Mouse (Mus musculus) heart, postnatal 0 days (tissue): ENCODE measurements around the gene Cep97. TPM values are rescaled to one million over a fixed set of nuclear protein-coding genes. Genes with fewer than 3 reads are reported as not detected.

Experiments used
- ATAC-seq: fragments of 200-750 bp; cut with Nextera tagmentation; 2 replicates; pipeline ENCODE4 v1.8.0; 2017; ENCODE audit warnings: low read depth, moderate number of reproducible peaks, moderate library complexity; ENCODE audit not compliant: insufficient read depth
- DNase-seq: peaks from one replicate; pipeline ENCODE4 v3.0.0-alpha.2; 2016; ENCODE audit warnings: low spot score
- H3K27ac ChIP-seq: fragments of 300-500 bp; sonication (generic); 2 replicates; pipeline ENCODE4 v1.5.1; 2014; ENCODE audit warnings: low read depth, mild to moderate bottlenecking
- H3K27me3 ChIP-seq: fragments of 300-500 bp; sonication (generic); 2 replicates; pipeline ENCODE4 v1.6.1; 2014; ENCODE audit warnings: low read length, mixed read lengths; ENCODE audit not compliant: control insufficient read depth, insufficient read depth
- H3K36me3 ChIP-seq: fragments of 300-500 bp; sonication (generic); replicated peaks from 2 replicates; pipeline ENCODE4 v1.6.1; 2014; ENCODE audit warnings: low read length, mixed read lengths; ENCODE audit not compliant: control insufficient read depth, insufficient read depth
- H3K4me1 ChIP-seq: fragments of 300-500 bp; sonication (generic); 2 replicates; pipeline ENCODE4 v1.6.1; 2014; ENCODE audit warnings: antibody characterized with exemption; ENCODE audit not compliant: control insufficient read depth, insufficient read depth
- H3K4me2 ChIP-seq: fragments of 300-500 bp; sonication (generic); 2 replicates; pipeline ENCODE4 v1.6.1; 2014; ENCODE audit warnings: low read depth, mild to moderate bottlenecking, low read length, moderate library complexity
- H3K4me3 ChIP-seq: fragments of 300-500 bp; sonication (generic); 2 replicates; pipeline ENCODE4 v1.5.1; 2014; ENCODE audit warnings: low read depth, low read length
- H3K9ac ChIP-seq: fragments of 300-500 bp; sonication (generic); replicated peaks from 2 replicates; pipeline ENCODE4 v1.6.1; 2014; ENCODE audit warnings: low read depth, low read length, mixed read lengths
- H3K9me3 ChIP-seq: fragments of 300-500 bp; sonication (generic); replicated peaks from 2 replicates; pipeline ENCODE4 v1.6.1; 2016; ENCODE audit warnings: low read length; ENCODE audit not compliant: control insufficient read depth
- CTCF ChIP-seq: IDR thresholded peaks from 2 replicates; pipeline ENCODE4 v1.5.1; 2016; ENCODE audit warnings: antibody characterized with exemption, control low read depth, low read depth
- EP300 ChIP-seq: IDR thresholded peaks from 2 replicates; pipeline ENCODE4 v1.6.1; 2016; ENCODE audit warnings: antibody characterized with exemption, low read depth
- WGBS: fragments of 180-500 bp; shearing (Covaris S2); extraction: QIAGEN DNeasy Blood & Tissue Kit; methylation state at CpG from one replicate; pipeline ENCODE4 v1.1.7; 2014; 5-methylcytosine and 5-hydroxymethylcytosine counted together
- polyA plus RNA-seq: library from polyadenylated mRNA; unstranded; fragments of >200 nt; fragmentation: Nextera tagmentation; extraction: Ambion mirVana; gene quantifications from 2 replicates; pipeline ENCODE4 v1.2.1, GENCODE M21; 2015
- total RNA-seq: library from RNA; depleted of rRNA; stranded (reverse); fragments of >200 nt; gene quantifications from 2 replicates; pipeline ENCODE4 v1.2.3, GENCODE M21; 2014; ENCODE audit warnings: low replicate concordance

Cep97 gene
- total and polyA plus RNA-seq, 2 experiments from 2014 or later = 3.1 to 5.0 TPM

DNA sequence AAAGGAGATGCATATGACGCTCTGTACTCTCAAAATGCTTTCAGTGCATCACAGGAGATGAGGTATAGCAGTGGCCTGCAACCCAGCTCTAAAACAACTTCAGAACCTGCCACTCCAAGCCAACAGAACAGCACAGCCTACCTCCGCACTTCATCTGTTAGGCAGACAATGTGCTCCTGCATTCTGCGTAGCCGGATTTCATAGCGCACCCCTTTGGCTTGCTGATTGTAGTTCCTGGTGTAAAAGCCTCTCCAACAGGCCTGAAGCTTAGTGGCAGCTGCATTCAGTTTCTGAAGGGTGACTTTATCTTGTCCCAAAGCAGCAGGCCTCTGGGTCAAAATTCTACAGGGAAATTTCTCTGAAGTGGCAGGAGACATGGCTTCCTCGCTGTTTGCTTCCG is 19.9 kb downstream of the Cep97 start:
- H3K4me1 ChIP-seq = no peaks in the 10 kb centered on the region
- H3K4me3 ChIP-seq = no peak overlapping the region
- H3K27ac ChIP-seq = no peak overlapping the region
- H3K36me3 ChIP-seq = peaks cover 41% of the 10 kb centered on the region
- H3K27me3 ChIP-seq = no peaks in the 10 kb centered on the region
- ATAC-seq (no peak), DNase-seq (no peak)
- no peak overlapping the region for H3K4me2 ChIP-seq
- no peak overlapping the region for H3K9ac ChIP-seq
- H3K9me3 ChIP-seq = no peaks in the 10 kb centered on the region
- no peak for TF ChIP-seq CTCF
- no peak for TF ChIP-seq EP300
- WGBS = 93% methylated on average over 7 of the region's 7 CpGs

DNA sequence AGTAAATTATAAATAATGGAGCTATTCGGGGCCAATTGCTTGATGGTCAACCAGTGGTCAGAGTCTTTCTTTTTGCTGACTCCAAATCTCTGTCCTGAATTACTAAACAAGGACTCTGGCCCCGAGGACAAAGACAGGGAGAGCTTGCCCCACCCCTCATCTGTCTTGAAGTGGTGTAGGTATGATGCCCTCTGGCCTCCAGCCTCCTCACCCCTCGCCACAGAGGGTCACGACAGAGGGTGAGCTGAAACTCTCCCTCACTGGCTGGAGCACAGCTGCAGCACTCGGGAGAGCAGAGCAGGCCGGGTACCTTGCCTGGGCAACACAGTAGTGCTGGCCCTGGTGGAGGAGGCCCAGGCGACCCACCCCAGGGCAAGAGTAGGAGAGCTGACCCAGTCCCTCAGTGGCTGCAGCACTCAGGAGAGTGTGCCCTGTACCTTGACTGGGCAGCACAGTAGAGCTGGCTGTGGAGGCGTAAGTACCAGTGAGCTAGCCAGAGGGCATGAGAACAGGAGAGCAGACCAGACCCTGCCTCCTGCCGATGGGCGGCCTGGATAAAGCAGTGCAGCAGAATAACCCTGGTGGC is 24.4 kb downstream of the Cep97 start:
- no peak overlapping the region for H3K27ac ChIP-seq
- no peaks in the 10 kb centered on the region for H3K27me3 ChIP-seq
- H3K4me2 ChIP-seq = no peak overlapping the region
- H3K4me1 ChIP-seq = no peaks in the 10 kb centered on the region
- TF ChIP-seq EP300 = no peak
- TF ChIP-seq CTCF = no peak
- H3K9ac ChIP-seq = no peak overlapping the region
- H3K4me3 ChIP-seq = no peak overlapping the region
- 90% methylated on average over 10 of the region's 10 CpGs for WGBS
- DNase-seq (no peak), ATAC-seq (no peak)
- peaks cover 22% of the 10 kb centered on the region for H3K36me3 ChIP-seq
- H3K9me3 ChIP-seq = no peaks in the 10 kb centered on the region

GRCm38 (mm10) chr16:55906928-55907679 is 27.6 kb downstream of the Cep97 start:
- no peak overlapping the region for H3K27ac ChIP-seq
- ATAC-seq = no peak
- H3K9ac ChIP-seq = no peak overlapping the region
- H3K4me1 ChIP-seq = no peaks in the 10 kb centered on the region
- H3K9me3 ChIP-seq = no peaks in the 10 kb centered on the region
- no peaks in the 10 kb centered on the region for H3K27me3 ChIP-seq
- no peak overlapping the region for H3K4me2 ChIP-seq
- 86% methylated on average over 5 of the region's 5 CpGs for WGBS
- H3K4me3 ChIP-seq = no peak overlapping the region
- no peak for DNase-seq
- TF ChIP-seq CTCF = no peak
- no peak for TF ChIP-seq EP300
- H3K36me3 ChIP-seq = peaks cover 6% of the 10 kb centered on the region

DNA sequence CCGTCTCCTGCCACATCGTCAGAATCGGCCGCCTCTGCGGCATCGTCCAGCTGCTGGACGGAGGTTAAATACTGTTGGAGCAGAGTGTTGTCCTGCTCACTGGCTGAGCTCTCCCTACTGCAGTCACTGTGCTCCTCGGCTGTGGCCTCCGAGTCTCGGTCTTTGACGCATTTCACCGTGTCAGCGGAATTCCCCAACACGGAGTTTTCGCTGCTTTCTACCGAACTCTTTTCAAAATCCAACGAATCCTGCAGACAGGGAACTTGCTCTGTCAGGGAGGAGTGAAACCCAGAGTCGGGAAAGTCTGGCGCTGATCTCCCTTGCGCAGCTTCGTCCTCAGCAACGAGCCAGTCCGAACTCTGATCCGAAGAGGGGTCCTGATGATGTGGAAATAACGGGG is 29.3 kb downstream of the Cep97 start:
- H3K27me3 ChIP-seq = no peaks in the 10 kb centered on the region
- H3K4me2 ChIP-seq = no peak overlapping the region
- ATAC-seq = no peak
- 83% methylated on average over 25 of the region's 25 CpGs for WGBS
- no peak for TF ChIP-seq CTCF
- TF ChIP-seq EP300 = no peak
- no peak overlapping the region for H3K9ac ChIP-seq
- no peaks in the 10 kb centered on the region for H3K4me1 ChIP-seq
- no peak overlapping the region for H3K4me3 ChIP-seq
- no peaks in the 10 kb centered on the region for H3K9me3 ChIP-seq
- DNase-seq = no peak
- no peak overlapping the region for H3K27ac ChIP-seq
- peaks cover 6% of the 10 kb centered on the region for H3K36me3 ChIP-seq

GRCm38 (mm10) chr16:55901839-55902756 is 32.6 kb downstream of the Cep97 start:
- H3K9me3 ChIP-seq = no peaks in the 10 kb centered on the region
- H3K27me3 ChIP-seq = no peaks in the 10 kb centered on the region
- ATAC-seq (no peak), DNase-seq (no peak)
- no peak overlapping the region for H3K27ac ChIP-seq
- H3K36me3 ChIP-seq = peaks cover 6% of the 10 kb centered on the region
- H3K4me1 ChIP-seq = no peaks in the 10 kb centered on the region
- no peak overlapping the region for H3K4me2 ChIP-seq
- 81% methylated on average over 14 of the region's 14 CpGs for WGBS
- H3K4me3 ChIP-seq = no peak overlapping the region
- no peak overlapping the region for H3K9ac ChIP-seq
- TF ChIP-seq EP300 (no peak), CTCF (no peak)
